Mouse (Mus musculus) lung, embryonic 14.5 days (tissue): ENCODE results near the gene Olig3. TPM values are rescaled to one million over a fixed set of nuclear protein-coding genes. Genes with fewer than 3 reads are reported as not detected.

Experiments
- ATAC-seq: fragments of 200-750 bp; cut with Nextera tagmentation; 2 replicates; pipeline ENCODE4 v1.8.0; 2017; ENCODE audit warnings: mild to moderate bottlenecking, moderate TSS enrichment, moderate library complexity; ENCODE audit not compliant: insufficient read depth
- DNase-seq: peaks from one replicate; pipeline ENCODE4 v3.0.0-alpha.2; 2015
- H3K27ac ChIP-seq: fragments of 300-500 bp; sonication (generic); 2 replicates; pipeline ENCODE4 v1.5.1; 2014; ENCODE audit warnings: low read depth, mild to moderate bottlenecking, moderate library complexity
- H3K27me3 ChIP-seq: fragments of 300-500 bp; sonication (generic); 2 replicates; pipeline ENCODE4 v1.6.1; 2014; ENCODE audit warnings: low read length, control low read depth; ENCODE audit not compliant: insufficient read depth
- H3K36me3 ChIP-seq: fragments of 300-500 bp; sonication (generic); 2 replicates; pipeline ENCODE4 v1.6.1; 2014; ENCODE audit warnings: control low read depth; ENCODE audit not compliant: insufficient read depth
- H3K4me1 ChIP-seq: fragments of 300-500 bp; sonication (generic); 2 replicates; pipeline ENCODE4 v1.6.1; 2014; ENCODE audit warnings: antibody characterized with exemption, control low read depth; ENCODE audit not compliant: insufficient read depth
- H3K4me2 ChIP-seq: fragments of 300-500 bp; sonication (generic); 2 replicates; pipeline ENCODE4 v1.6.1; 2014; ENCODE audit warnings: mild to moderate bottlenecking
- H3K4me3 ChIP-seq: fragments of 300-500 bp; sonication (generic); 2 replicates; pipeline ENCODE4 v1.5.1; 2014; ENCODE audit warnings: low read depth, low read length
- H3K9ac ChIP-seq: fragments of 300-500 bp; sonication (generic); 2 replicates; pipeline ENCODE4 v1.6.1; 2014
- H3K9me3 ChIP-seq: fragments of 300-500 bp; sonication (generic); 2 replicates; pipeline ENCODE4 v1.6.1; 2016; ENCODE audit warnings: low read depth, low read length, control low read depth
- CTCF ChIP-seq: IDR thresholded peaks from 2 replicates; pipeline ENCODE4 v1.5.1; 2016; ENCODE audit warnings: antibody characterized with exemption, low read depth
- WGBS: fragments of 180-500 bp; shearing (Covaris S2); extraction: QIAGEN DNeasy Blood & Tissue Kit; methylation state at CpG from one replicate; pipeline ENCODE4 v1.1.7; 2014; 5-methylcytosine and 5-hydroxymethylcytosine counted together
- polyA plus RNA-seq: library from polyadenylated mRNA; unstranded; fragments of >200 nt; fragmentation: Nextera tagmentation; extraction: Ambion mirVana; gene quantifications from 2 replicates; pipeline ENCODE4 v1.2.1, GENCODE M21; 2014

Olig3 gene
- polyA plus RNA-seq, 1 experiment from 2014 or later, result not detected

DNA sequence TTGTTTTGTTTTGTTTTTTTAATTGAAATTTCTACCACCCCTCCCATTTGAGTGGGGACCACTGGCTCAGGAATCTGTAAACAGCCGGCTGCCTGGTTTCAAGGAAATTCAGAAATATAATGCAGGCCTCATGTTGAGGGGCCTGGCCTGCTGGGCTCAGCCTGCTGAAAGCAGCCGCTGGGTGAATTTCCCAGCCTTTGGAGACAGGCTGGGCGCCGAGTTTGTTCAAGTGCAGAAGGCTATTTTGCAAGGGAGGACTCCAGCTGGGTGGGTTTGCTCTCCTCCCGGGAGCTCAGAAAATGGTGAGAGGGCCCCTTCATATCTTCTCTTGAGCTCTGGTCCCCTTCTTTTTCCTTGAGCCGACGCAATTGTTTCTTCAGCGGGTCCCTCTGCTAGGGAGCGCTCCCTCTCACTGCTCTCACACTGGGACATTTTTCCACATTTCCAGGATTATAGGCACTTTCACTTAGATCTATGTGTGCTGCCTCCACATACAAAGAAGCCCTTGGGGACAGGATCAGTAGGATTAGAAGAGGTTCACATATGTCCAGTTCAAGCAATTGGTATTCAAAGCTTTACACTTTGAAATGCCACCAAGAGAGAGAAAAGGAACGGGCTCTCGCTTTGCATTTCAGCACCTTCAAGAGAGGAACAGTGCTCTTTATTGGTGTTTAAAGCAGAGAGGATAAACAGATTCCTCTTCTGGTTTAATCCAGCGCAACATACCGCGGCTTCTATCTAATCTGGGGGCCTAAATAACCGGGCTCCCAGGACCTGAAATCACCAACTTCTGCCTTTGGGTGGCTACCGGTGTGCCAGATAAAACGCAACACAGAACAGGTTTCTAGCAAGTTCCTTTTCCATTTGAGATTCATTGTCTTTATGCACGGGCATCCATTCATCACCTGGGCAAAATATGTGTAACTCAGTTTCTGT lies 17.4 kb upstream of the Olig3 start:
- ATAC-seq (no peak), DNase-seq (no peak)
- no peaks in the 10 kb centered on the region for H3K4me1 ChIP-seq
- H3K4me3 ChIP-seq, result no peak overlapping the region
- TF ChIP-seq CTCF, result no peak
- H3K4me2 ChIP-seq, result no peak overlapping the region
- no peak overlapping the region for H3K9ac ChIP-seq
- WGBS, result 9% methylated on average over 18 of the region's 18 CpGs
- H3K9me3 ChIP-seq, result no peaks in the 10 kb centered on the region
- no peaks in the 10 kb centered on the region for H3K36me3 ChIP-seq
- no peak overlapping the region for H3K27ac ChIP-seq
- peaks cover 17% of the 10 kb centered on the region for H3K27me3 ChIP-seq

- DNase-seq (no peak), ATAC-seq (no peak)
- H3K36me3 ChIP-seq, result no peaks in the 10 kb centered on the region
- TF ChIP-seq CTCF, result no peak
- H3K4me3 ChIP-seq, result no peak overlapping the region
- no peak overlapping the region for H3K4me2 ChIP-seq
- H3K9ac ChIP-seq, result no peak overlapping the region
- H3K27me3 ChIP-seq, result peaks cover 24% of the 10 kb centered on the region
- H3K27ac ChIP-seq, result no peak overlapping the region
- WGBS, result 80% methylated on average over 6 of the region's 6 CpGs
- H3K9me3 ChIP-seq, result no peaks in the 10 kb centered on the region
- H3K4me1 ChIP-seq, result no peaks in the 10 kb centered on the region
These were observed 12.3 kb upstream of the Olig3 start for GRCm38 (mm10) chr10:19344039-19344438.

- no peaks in the 10 kb centered on the region for H3K9me3 ChIP-seq
- H3K4me3 ChIP-seq, result no peak overlapping the region
- H3K4me2 ChIP-seq, result no peak overlapping the region
- WGBS, result 48% methylated on average over 3 of the region's 3 CpGs
- no peaks in the 10 kb centered on the region for H3K36me3 ChIP-seq
- DNase-seq (no peak), ATAC-seq (no peak)
- H3K4me1 ChIP-seq, result no peaks in the 10 kb centered on the region
- TF ChIP-seq CTCF, result no peak
- H3K27me3 ChIP-seq, result peaks cover 50% of the 10 kb centered on the region
- H3K27ac ChIP-seq, result no peak overlapping the region
- H3K9ac ChIP-seq, result no peak overlapping the region
These were observed 7.0 kb upstream of the Olig3 start for GRCm38 (mm10) chr10:19349326-19349725.

GRCm38 (mm10) chr10:19352006-19352877 lies 4.1 kb upstream of the Olig3 start:
- ATAC-seq (no peak), DNase-seq (no peak)
- TF ChIP-seq CTCF, result no peak
- H3K9ac ChIP-seq, result no peak overlapping the region
- no peaks in the 10 kb centered on the region for H3K9me3 ChIP-seq
- H3K36me3 ChIP-seq, result no peaks in the 10 kb centered on the region
- H3K4me2 ChIP-seq, result no peak overlapping the region
- no peaks in the 10 kb centered on the region for H3K4me1 ChIP-seq
- WGBS, result 2% methylated on average over 24 of the region's 24 CpGs
- H3K27me3 ChIP-seq, result peaks cover 80% of the 10 kb centered on the region
- H3K27ac ChIP-seq, result no peak overlapping the region
- no peak overlapping the region for H3K4me3 ChIP-seq

DNA sequence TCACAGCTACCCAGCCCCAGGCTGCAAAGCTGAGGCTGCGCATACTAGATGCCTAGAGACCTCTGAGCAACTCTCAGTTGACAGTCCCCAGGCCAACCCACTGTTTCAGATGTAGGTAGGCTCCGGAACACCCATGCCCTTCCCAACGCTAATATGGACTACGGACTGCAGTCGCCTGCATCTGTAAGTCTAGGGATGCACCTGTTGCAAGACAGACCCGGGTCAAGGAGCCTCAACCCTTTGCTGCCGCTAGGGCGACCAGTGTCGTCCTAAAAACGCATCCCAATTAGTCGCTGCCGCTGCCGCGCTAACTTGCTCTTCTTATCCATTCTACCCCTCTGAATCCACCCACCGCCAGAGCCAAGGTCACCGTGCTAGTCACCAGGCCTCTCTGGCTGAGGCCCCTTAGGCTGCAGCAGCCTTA lies 3.4 kb upstream of the Olig3 start:
- Histone ChIP-seq H3K27ac (no peak overlapping the region), H3K4me3 (no peak overlapping the region), H3K9me3 (no peaks in the 10 kb centered on the region), H3K36me3 (no peaks in the 10 kb centered on the region), H3K27me3 (peaks cover 81% of the 10 kb centered on the region), H3K9ac (no peak overlapping the region), H3K4me1 (no peaks in the 10 kb centered on the region), H3K4me2 (no peak overlapping the region)
- DNase-seq (no peak), ATAC-seq (no peak)
- WGBS, result under 1% methylated on average over 16 of the region's 16 CpGs
- no peak for TF ChIP-seq CTCF

- TF ChIP-seq CTCF, result no peak
- no peak for ATAC-seq
- H3K9ac ChIP-seq, result no peak overlapping the region
- no peak overlapping the region for H3K4me2 ChIP-seq
- WGBS, result 5% methylated on average over 5 of the region's 5 CpGs
- no peak overlapping the region for H3K4me3 ChIP-seq
- no peak overlapping the region for H3K27ac ChIP-seq
- no peaks in the 10 kb centered on the region for H3K9me3 ChIP-seq
- H3K4me1 ChIP-seq, result no peaks in the 10 kb centered on the region
- DNase-seq, result no peak
- H3K36me3 ChIP-seq, result no peaks in the 10 kb centered on the region
- H3K27me3 ChIP-seq, result peaks cover 83% of the 10 kb centered on the region
These were observed 2.7 kb upstream of the Olig3 start for GRCm38 (mm10) chr10:19353631-19354030.

- Histone ChIP-seq H3K9ac (no peak overlapping the region), H3K27ac (no peak overlapping the region), H3K27me3 (peaks cover 85% of the 10 kb centered on the region), H3K4me1 (no peaks in the 10 kb centered on the region), H3K36me3 (no peaks in the 10 kb centered on the region), H3K9me3 (no peaks in the 10 kb centered on the region), H3K4me3 (no peak overlapping the region), H3K4me2 (no peak overlapping the region)
- ATAC-seq (no peak), DNase-seq (no peak)
- 5% methylated on average over 6 of the region's 6 CpGs for WGBS
- TF ChIP-seq CTCF, result no peak
These were observed 2.2 kb upstream of the Olig3 start for GRCm38 (mm10) chr10:19354146-19354545.
